Mouse (Mus musculus) G1E (cell line): ENCODE results near the gene Itpr3. TPM values are rescaled to one million over a fixed set of nuclear protein-coding genes. Genes with fewer than 3 reads are reported as not detected.

Source experiments
- ATAC-seq: 2 replicates; pipeline ENCODE4 v1.8.0; 2016; ENCODE audit warnings: mild to moderate bottlenecking; ENCODE audit not compliant: insufficient number of reproducible peaks, poor library complexity, low FRiP score, severe bottlenecking; ENCODE audit errors: extremely low read depth
- DNase-seq: peaks from one replicate; pipeline ENCODE4 v3.0.0; 2012; ENCODE audit warnings: low spot score
- H3K27me3 ChIP-seq: 2 replicates; pipeline ENCODE4 v1.6.1; 2012; ENCODE audit warnings: mild to moderate bottlenecking, low read length, inconsistent platforms; ENCODE audit not compliant: insufficient read depth
- H3K36me3 ChIP-seq: replicated peaks from 2 replicates; pipeline ENCODE3; 2012; ENCODE audit warnings: mild to moderate bottlenecking, inconsistent platforms
- H3K4me1 ChIP-seq: 2 replicates; pipeline ENCODE4 v1.6.1; 2012; ENCODE audit warnings: low read depth, low read length, inconsistent platforms, mixed read lengths; ENCODE audit not compliant: insufficient read depth
- H3K4me3 ChIP-seq: 2 replicates; pipeline ENCODE4 v1.5.1; 2012; ENCODE audit warnings: low read depth, mild to moderate bottlenecking, inconsistent platforms, low read length, moderate library complexity, mixed read lengths
- H3K9me3 ChIP-seq: replicated peaks from 2 replicates; pipeline ENCODE4 v1.6.1; 2012; ENCODE audit warnings: inconsistent platforms
- CTCF ChIP-seq: IDR thresholded peaks from 2 replicates; pipeline ENCODE4 v1.5.1; 2012; ENCODE audit warnings: low read depth, low read length, inconsistent platforms, mixed read lengths
- GATA1 ChIP-seq: IDR thresholded peaks from 2 replicates; pipeline ENCODE4 v1.6.1; 2012; ENCODE audit warnings: borderline replicate concordance, low read length, inconsistent platforms, mixed read lengths
- GATA2 ChIP-seq: IDR thresholded peaks from 2 replicates; pipeline ENCODE4 v1.6.1; 2012; ENCODE audit warnings: low read depth, low read length, inconsistent platforms, borderline replicate concordance
- POLR2AphosphoS5 ChIP-seq: IDR thresholded peaks from 2 replicates; pipeline ENCODE4 v1.6.1; 2012; ENCODE audit warnings: low read depth, low read length, inconsistent platforms; ENCODE audit not compliant: insufficient replicate concordance
- TAL1 ChIP-seq: conservative IDR thresholded peaks from 2 replicates; pipeline ENCODE4 v1.6.1; 2012; ENCODE audit warnings: low read depth, low read length, inconsistent platforms, mixed read lengths
- polyA plus RNA-seq: library from polyadenylated mRNA; stranded (reverse); fragments of >175 nt; gene quantifications from 2 replicates; pipeline ENCODE4 v1.2.3, GENCODE M21; 2012
- total RNA-seq, 2 experiments: library from RNA; stranded (forward) in 1 of 2; stranded (reverse) in 1 of 2; fragments of 200-1000 nt in 1 of 2; fragments of >200 nt in 1 of 2; fragmentation: Nextera tagmentation in 1 of 2; gene quantifications; 2 replicates each; pipeline ENCODE4 v1.2.3; 2014 to 2017

Itpr3 gene
- total and polyA plus RNA-seq, 3 experiments: 3.2 to 6.9 (median 4.9) TPM

DNA sequence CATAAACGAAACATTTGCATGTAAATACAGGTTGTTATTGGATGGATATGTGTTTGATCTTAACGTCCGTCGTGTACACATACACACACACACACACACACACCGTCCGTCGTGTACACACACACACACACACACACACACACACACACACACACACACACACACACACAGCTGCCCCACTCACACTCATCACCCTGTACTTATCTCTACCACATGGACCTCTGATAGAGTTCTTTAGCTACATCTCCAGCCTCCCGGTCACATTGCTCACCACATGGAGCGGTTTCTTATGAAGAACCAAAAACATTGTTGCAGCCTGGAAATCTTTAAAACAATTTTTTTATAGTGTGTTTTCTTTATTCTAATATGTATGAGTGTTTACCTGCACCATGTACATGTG is 77.1 kb downstream of the Itpr3 start:
- peaks cover 10% of the 10 kb centered on the region; the same call in 1 of the 2 replicates for H3K27me3 ChIP-seq
- H3K4me1 ChIP-seq: peaks cover 53% of the 10 kb centered on the region
- TF ChIP-seq POLR2AphosphoS5: no peak
- TF ChIP-seq GATA2: no peak
- TF ChIP-seq TAL1: no peak
- TF ChIP-seq CTCF: no peak
- TF ChIP-seq GATA1: no peak
- H3K4me3 ChIP-seq: peak overlapping the region; percentile 86; the same call in 1 of the 2 replicates
- no peaks in the 10 kb centered on the region for H3K9me3 ChIP-seq
- DNase-seq (no peak), ATAC-seq (0 out of 2 replicates have a peak, but pooled peaks have one; percentile 9)
- peaks cover 34% of the 10 kb centered on the region for H3K36me3 ChIP-seq

DNA sequence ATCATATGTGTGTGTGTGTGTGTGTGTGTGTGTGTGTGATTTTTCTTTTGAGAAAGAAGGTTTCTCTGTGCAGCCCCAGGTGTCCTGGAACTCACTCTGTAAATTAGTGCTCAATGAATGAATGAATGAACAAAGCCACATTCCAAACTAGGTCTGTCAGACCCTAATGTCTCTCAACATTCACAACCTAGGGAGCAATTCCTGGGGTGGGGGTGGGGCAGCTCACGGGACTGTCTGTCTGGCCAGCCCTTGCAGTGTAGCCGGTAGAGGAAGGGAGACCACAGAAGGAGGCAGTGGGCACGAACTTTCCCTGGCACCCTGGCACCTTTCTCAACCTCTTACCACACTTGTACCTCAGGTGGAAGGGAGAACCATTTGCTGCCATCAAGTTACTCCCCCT is 77.6 kb downstream of the Itpr3 start:
- H3K4me1 ChIP-seq: peaks cover 50% of the 10 kb centered on the region
- H3K36me3 ChIP-seq: peaks cover 29% of the 10 kb centered on the region
- H3K4me3 ChIP-seq: no peak overlapping the region; the same call in 1 of the 2 replicates
- ATAC-seq (no peak), DNase-seq (no peak)
- no peaks in the 10 kb centered on the region for H3K9me3 ChIP-seq
- TF ChIP-seq GATA1: no peak
- TF ChIP-seq CTCF: no peak
- no peak for TF ChIP-seq POLR2AphosphoS5
- TF ChIP-seq GATA2: no peak
- TF ChIP-seq TAL1: no peak
- H3K27me3 ChIP-seq: peaks cover 15% of the 10 kb centered on the region; the same call in 1 of the 2 replicates

GRCm38 (mm10) chr17:27138396-27138795 is 81.3 kb downstream of the Itpr3 start:
- peaks cover 39% of the 10 kb centered on the region for H3K27me3 ChIP-seq
- no peaks in the 10 kb centered on the region for H3K9me3 ChIP-seq
- H3K4me1 ChIP-seq: peaks cover 23% of the 10 kb centered on the region
- no peak for DNase-seq
- no peaks in the 10 kb centered on the region for H3K36me3 ChIP-seq
- no peak for TF ChIP-seq GATA1
- no peak for TF ChIP-seq GATA2
- TF ChIP-seq CTCF: no peak
- TF ChIP-seq POLR2AphosphoS5: no peak
- TF ChIP-seq TAL1: no peak
- H3K4me3 ChIP-seq: no peak overlapping the region
- no peak for ATAC-seq

GRCm38 (mm10) chr17:27139304-27139703 is 82.2 kb downstream of the Itpr3 start:
- DNase-seq (no peak), ATAC-seq (no peak)
- Histone ChIP-seq H3K4me3 (no peak overlapping the region), H3K36me3 (no peaks in the 10 kb centered on the region), H3K9me3 (no peaks in the 10 kb centered on the region), H3K4me1 (peaks cover 16% of the 10 kb centered on the region), H3K27me3 (peaks cover 42% of the 10 kb centered on the region)
- TF ChIP-seq CTCF (no peak), GATA2 (no peak), TAL1 (no peak), POLR2AphosphoS5 (no peak), GATA1 (no peak)

DNA sequence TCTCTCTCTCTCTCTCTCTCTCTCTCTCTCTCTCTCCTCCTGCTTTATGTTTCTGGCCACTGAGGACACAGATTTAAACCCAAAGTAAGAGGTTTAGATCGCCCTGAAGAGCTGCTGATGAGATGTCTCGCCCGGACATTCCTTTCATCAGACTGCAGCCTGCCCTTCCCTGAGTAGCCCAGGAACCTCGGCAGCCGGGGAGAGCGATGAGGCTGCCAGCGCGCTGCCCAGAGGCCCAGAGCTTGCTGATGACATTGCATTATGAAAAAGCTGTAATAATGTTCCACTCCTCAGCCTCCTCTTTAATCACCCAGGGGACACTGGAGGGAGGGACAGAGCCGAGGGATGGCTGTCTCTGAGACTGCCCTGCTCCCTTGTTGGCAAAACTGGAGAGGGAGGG is 83.2 kb downstream of the Itpr3 start:
- Histone ChIP-seq H3K4me1 (peaks cover 9% of the 10 kb centered on the region), H3K9me3 (no peaks in the 10 kb centered on the region), H3K4me3 (no peak overlapping the region), H3K27me3 (peaks cover 46% of the 10 kb centered on the region), H3K36me3 (no peaks in the 10 kb centered on the region)
- TF ChIP-seq GATA1 (no peak), POLR2AphosphoS5 (no peak), GATA2 (no peak), CTCF (no peak), TAL1 (no peak)
- no peak for DNase-seq
- no peak for ATAC-seq

- DNase-seq (no peak), ATAC-seq (no peak)
- Histone ChIP-seq H3K4me3 (no peak overlapping the region), H3K27me3 (peaks cover 57% of the 10 kb centered on the region), H3K9me3 (no peaks in the 10 kb centered on the region), H3K4me1 (peaks cover 17% of the 10 kb centered on the region), H3K36me3 (no peaks in the 10 kb centered on the region)
- TF ChIP-seq GATA2 (no peak), GATA1 (no peak), TAL1 (no peak), CTCF (no peak), POLR2AphosphoS5 (no peak)
Measured at GRCm38 (mm10) chr17:27141971-27142450, 84.9 kb downstream of the Itpr3 start.
